Mouse (Mus musculus) limb, embryonic 11.5 days (tissue): ENCODE measurements around the gene Rbm44. TPM values are rescaled to one million over a fixed set of nuclear protein-coding genes. Genes with fewer than 3 reads are reported as not detected.

Experiments used
- ATAC-seq: fragments of 200-750 bp; cut with Nextera tagmentation; 2 replicates; pipeline ENCODE4 v1.8.0; 2017; ENCODE audit warnings: low read depth; ENCODE audit not compliant: insufficient number of reproducible peaks, low FRiP score, low TSS enrichment
- DNase-seq: peaks from one replicate; pipeline ENCODE4 v3.0.0-alpha.2; 2015; ENCODE audit warnings: low spot score
- H3K27ac ChIP-seq: fragments of 300-500 bp; sonication (generic); replicated peaks from 2 replicates; pipeline ENCODE4 v1.5.1; 2014; ENCODE audit warnings: low read depth, mild to moderate bottlenecking, low read length
- H3K27me3 ChIP-seq: fragments of 300-500 bp; sonication (generic); 2 replicates; pipeline ENCODE4 v1.6.1; 2014; ENCODE audit warnings: mild to moderate bottlenecking, low read length, mixed read lengths; ENCODE audit not compliant: control insufficient read depth, insufficient read depth
- H3K36me3 ChIP-seq: fragments of 300-500 bp; sonication (generic); 2 replicates; pipeline ENCODE4 v1.6.1; 2014; ENCODE audit warnings: mild to moderate bottlenecking, low read length, moderate library complexity, mixed read lengths; ENCODE audit not compliant: control insufficient read depth, insufficient read depth
- H3K4me1 ChIP-seq: fragments of 300-500 bp; sonication (generic); 2 replicates; pipeline ENCODE4 v1.6.1; 2014; ENCODE audit warnings: low read length, mixed read lengths; ENCODE audit not compliant: control insufficient read depth, insufficient read depth
- H3K4me2 ChIP-seq: fragments of 300-500 bp; sonication (generic); 2 replicates; pipeline ENCODE4 v1.6.1; 2014; ENCODE audit warnings: low read depth, mild to moderate bottlenecking, moderate library complexity; ENCODE audit not compliant: severe bottlenecking
- H3K4me3 ChIP-seq: fragments of 300-500 bp; sonication (generic); 2 replicates; pipeline ENCODE4 v1.5.1; 2014; ENCODE audit warnings: low read depth, low read length
- H3K9ac ChIP-seq: fragments of 300-500 bp; sonication (generic); 2 replicates; pipeline ENCODE4 v1.6.1; 2014; ENCODE audit warnings: mild to moderate bottlenecking, low read length
- H3K9me3 ChIP-seq: fragments of 300-500 bp; sonication (generic); 2 replicates; pipeline ENCODE4 v1.6.1; 2016; ENCODE audit warnings: low read length; ENCODE audit not compliant: control insufficient read depth
- WGBS: fragments of 180-500 bp; shearing (Covaris S2); extraction: QIAGEN DNeasy Blood & Tissue Kit; methylation state at CpG from one replicate; pipeline ENCODE4 v1.1.7; 2014; 5-methylcytosine and 5-hydroxymethylcytosine counted together
- polyA plus RNA-seq: library from polyadenylated mRNA; unstranded; fragments of >200 nt; fragmentation: Nextera tagmentation; extraction: Ambion mirVana; gene quantifications from 2 replicates; pipeline ENCODE4 v1.2.1, GENCODE M21; 2014

Gene Rbm44
- polyA plus RNA-seq, 1 experiment from 2014 or later: 0.52 TPM

GRCm38 (mm10) chr1:91216504-91217267 is 71.8 kb downstream of the Rbm44 start:
- 75% methylated on average over 10 of the region's 10 CpGs for WGBS

DNA sequence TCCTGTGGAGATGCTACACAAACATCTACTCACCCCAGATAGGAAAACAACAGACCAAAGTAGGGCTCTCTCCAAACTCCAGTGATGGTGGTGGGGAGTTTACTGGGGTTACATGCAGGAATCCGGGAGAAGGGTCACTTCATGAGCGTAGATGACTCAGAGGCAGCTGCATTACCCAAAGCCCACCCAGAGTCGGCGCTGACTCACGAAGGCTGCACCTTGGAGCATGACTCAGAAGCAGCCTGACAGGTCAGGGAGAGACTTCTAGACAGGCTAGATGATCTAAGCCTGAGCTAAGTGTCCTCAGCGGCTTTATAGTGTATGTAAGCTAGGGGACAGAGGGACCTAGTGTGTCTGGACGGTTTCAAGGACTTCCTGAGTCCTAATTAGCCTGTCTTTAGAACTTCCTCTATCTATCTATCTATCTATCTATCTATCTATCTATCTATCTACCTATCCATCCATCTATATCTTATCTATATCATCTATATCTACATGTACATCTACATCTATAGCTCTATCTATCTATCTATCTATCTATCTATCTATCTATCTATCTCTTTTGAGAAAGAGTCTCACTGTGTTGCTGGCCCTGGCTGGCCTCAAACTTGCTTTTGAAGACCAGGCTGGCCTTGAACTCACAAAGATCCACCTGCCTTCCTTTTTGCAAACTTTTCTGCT is 74.9 kb downstream of the Rbm44 start:
- H3K9ac ChIP-seq: no peak overlapping the region
- H3K27ac ChIP-seq: no peak overlapping the region

More at GRCm38 (mm10) chr1:91216504-91217267, 71.8 kb downstream of the Rbm44 start:
- Histone ChIP-seq H3K4me3 (no peak overlapping the region), H3K9me3 (no peaks in the 10 kb centered on the region), H3K9ac (no peak overlapping the region), H3K4me1 (0 out of 2 replicates have a peak, but pooled peaks cover 2% of the 10 kb centered on the region), H3K27ac (no peak overlapping the region), H3K27me3 (no peaks in the 10 kb centered on the region), H3K4me2 (no peak overlapping the region), H3K36me3 (no peaks in the 10 kb centered on the region)
- ATAC-seq (no peak), DNase-seq (no peak)

GRCm38 (mm10) chr1:91220322-91220672 is 75.4 kb downstream of the Rbm44 start:
- no peaks in the 10 kb centered on the region for H3K9me3 ChIP-seq
- DNase-seq (no peak), ATAC-seq (no peak)
- H3K4me2 ChIP-seq: no peak overlapping the region
- H3K27ac ChIP-seq: no peak overlapping the region
- no peak overlapping the region for H3K9ac ChIP-seq
- 82% methylated on average over 3 of the region's 3 CpGs for WGBS
- no peaks in the 10 kb centered on the region for H3K4me1 ChIP-seq
- H3K36me3 ChIP-seq: no peaks in the 10 kb centered on the region
- no peak overlapping the region for H3K4me3 ChIP-seq
- no peaks in the 10 kb centered on the region for H3K27me3 ChIP-seq

More for the DNA sequence above, 74.9 kb downstream of the Rbm44 start:
- Histone ChIP-seq H3K4me3 (no peak overlapping the region), H3K36me3 (no peaks in the 10 kb centered on the region), H3K4me1 (no peaks in the 10 kb centered on the region), H3K9me3 (no peaks in the 10 kb centered on the region), H3K4me2 (no peak overlapping the region), H3K27me3 (no peaks in the 10 kb centered on the region)
- ATAC-seq: no peak
- no peak for DNase-seq
- WGBS: 89% methylated on average over 7 of the region's 7 CpGs

Other genes with a start within 250 kb of the Rbm44 start
- 0.08 and 0.17 TPM in 2 replicates for gene Mlph, start 230.0 kb upstream of the Rbm44 start, polyA plus RNA-seq
- not detected in 2 replicates for gene Prlh, start 192.0 kb upstream of the Rbm44 start, polyA plus RNA-seq
- 0.44 and 1.0 TPM in 2 replicates for gene Rab17, start 175.4 kb upstream of the Rbm44 start, polyA plus RNA-seq
- 26.0 and 26.2 TPM in 2 replicates for gene Lrrfip1, start 146.4 kb upstream of the Rbm44 start, polyA plus RNA-seq
- gene Ramp1, start 34.7 kb downstream of the Rbm44 start, polyA plus RNA-seq: 0.37 and 0.47 TPM in 2 replicates
- gene Ube2f, start 105.2 kb downstream of the Rbm44 start, polyA plus RNA-seq: 80.3 and 84.7 TPM in 2 replicates
- gene Scly, start 153.2 kb downstream of the Rbm44 start, polyA plus RNA-seq: 11.5 and 14.1 TPM in 2 replicates
- gene Espnl, start 177.0 kb downstream of the Rbm44 start, polyA plus RNA-seq: 0.05 TPM in 1 of 2 replicates, not detected in the other
- gene Klhl30, start 205.9 kb downstream of the Rbm44 start, polyA plus RNA-seq: 0.25 and 0.44 TPM in 2 replicates
- 1.1 and 1.5 TPM in 2 replicates for gene Erfe, start 221.3 kb downstream of the Rbm44 start, polyA plus RNA-seq